Mouse (Mus musculus) B cell, adult (primary cell): ENCODE measurements around the gene Hils1. TPM values are rescaled to one million over a fixed set of nuclear protein-coding genes. Genes with fewer than 3 reads are reported as not detected.

ENCODE experiments used
- total RNA-seq: library from RNA; stranded (reverse); gene quantifications from 4 replicates; pipeline ENCODE4 v1.2.4, GENCODE M21; 2023; ENCODE audit not compliant: inconsistent age

The Hils1 gene
- total RNA-seq: not detected in 4 replicates

DNA sequence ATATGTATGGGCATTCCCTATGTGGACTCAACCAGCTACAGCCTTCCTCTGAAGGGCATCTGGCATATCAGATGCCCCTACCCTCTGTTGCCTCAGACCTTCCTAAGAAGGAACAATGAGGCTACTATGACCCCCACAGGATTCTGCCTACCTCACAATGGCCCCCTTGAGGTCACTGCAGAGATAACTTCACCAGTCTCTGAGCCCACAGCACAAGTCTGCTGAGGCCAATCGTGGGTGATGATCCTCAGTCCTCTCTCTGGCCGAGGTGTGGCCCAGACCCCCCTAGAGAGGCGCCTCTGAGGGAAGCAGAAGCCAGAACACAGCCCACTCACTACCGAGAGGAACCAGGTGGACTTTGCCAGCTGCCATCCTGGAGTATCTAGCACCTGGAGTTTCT, at the start of gene Hils1:
Hils1 (plus strand) TSS at position 175 of the 400 bp plus-strand sequence.

GRCm38 (mm10) chr11:94936045-94936444, 31.3 kb upstream of the Hils1 start, which contains the start of gene Col1a1:
TSS of gene Col1a1 (plus strand) at chr11:94936224.

GRCm38 (mm10) chr11:94976199-94976598, 8.8 kb downstream of the Hils1 start, which contains the start of gene Sgca:
TSS of gene Sgca (minus strand) at chr11:94976327.

GRCm38 (mm10) chr11:94990749-94991577, 23.6 kb downstream of the Hils1 start, which contains the start of gene Ppp1r9b:
TSS of gene Ppp1r9b (plus strand) at chr11:94991035.

GRCm38 (mm10) chr11:95009629-95010014, 42.2 kb downstream of the Hils1 start, which contains the start of gene Samd14:
TSS of gene Samd14 (plus strand) at chr11:95009879.

Other genes with a start within 250 kb of the Hils1 start
- gene Cdc34b, start 225.8 kb upstream of the Hils1 start, total RNA-seq: 0.60 TPM in 1 of 4 replicates, not detected in the others
- gene Tmem92, start 184.9 kb upstream of the Hils1 start, total RNA-seq: not detected in 4 replicates
- gene Col1a1, start 31.4 kb upstream of the Hils1 start, total RNA-seq: 0.22 to 0.48 TPM (median 0.34 TPM) in 4 replicates
- not detected in 4 replicates for gene Sgca, start 8.7 kb downstream of the Hils1 start, total RNA-seq
- gene Ppp1r9b, start 23.4 kb downstream of the Hils1 start, total RNA-seq: 68.2 to 75.8 TPM (median 72.0 TPM) in 4 replicates
- gene Samd14, start 42.3 kb downstream of the Hils1 start, total RNA-seq: 0.21 to 0.96 TPM (median 0.24 TPM) in 3 of 4 replicates, not detected in the other
- 8.9 to 13.2 TPM (median 11.7 TPM) in 4 replicates for gene Pdk2, start 73.8 kb downstream of the Hils1 start, total RNA-seq
- 0.39 to 2.0 TPM (median 0.66 TPM) in 4 replicates for gene Itga3, start 109.2 kb downstream of the Hils1 start, total RNA-seq
- gene Dlx3, start 152.5 kb downstream of the Hils1 start, total RNA-seq: not detected in 4 replicates
- not detected in 4 replicates for gene Dlx4, start 178.7 kb downstream of the Hils1 start, total RNA-seq